Mouse (Mus musculus) brown adipose tissue, adult 24 weeks (tissue): ENCODE results near the gene H2al1k. TPM values are rescaled to one million over a fixed set of nuclear protein-coding genes. Genes with fewer than 3 reads are reported as not detected.
"Not testable (repeated sequence)": the region's sequence is repeated elsewhere in the genome, so short reads cannot be mapped to it uniquely, and the experiment has no call there.

Source experiments
- H3K27ac ChIP-seq: fragments of 200-500 bp; replicated peaks from 2 replicates; pipeline ENCODE4 v1.5.1; 2012; ENCODE audit warnings: low read depth, mild to moderate bottlenecking, low read length
- H3K4me1 ChIP-seq: fragments of 200-500 bp; 2 replicates; pipeline ENCODE4 v1.6.1; 2012; ENCODE audit warnings: low read length, mixed read lengths; ENCODE audit not compliant: control insufficient read depth, insufficient read depth, insufficient read length
- H3K4me3 ChIP-seq: fragments of 200-500 bp; 2 replicates; pipeline ENCODE4 v1.5.1; 2012; ENCODE audit warnings: low read depth, mild to moderate bottlenecking, low read length, moderate library complexity; ENCODE audit not compliant: insufficient read depth
- polyA plus RNA-seq: library from polyadenylated mRNA; stranded (reverse); fragments of >200 nt; gene quantifications from 2 replicates; pipeline ENCODE4 v1.2.4, GENCODE M21; 2012; ENCODE audit not compliant: missing spikeins, insufficient read depth, insufficient read length

H2al1k gene
- polyA plus RNA-seq: not detected in 2 replicates

GRCm38 (mm10) chrX:9350327-9350726 lies at the start of gene H2al1k:
H2al1k (plus strand) TSS chrX:9350627.
- H3K4me3 ChIP-seq, H3K27ac ChIP-seq, H3K4me1 ChIP-seq: not testable (repeated sequence)

GRCm38 (mm10) chrX:9302791-9303190 lies 47.6 kb upstream of the H2al1k start:
- Histone ChIP-seq H3K27ac (no peak overlapping the region), H3K4me3 (no peak overlapping the region), H3K4me1 (no peaks in the 10 kb centered on the region)

- H3K4me1 ChIP-seq: no peaks in the 10 kb centered on the region
- no peak overlapping the region for H3K4me3 ChIP-seq
- no peak overlapping the region for H3K27ac ChIP-seq
Measured at GRCm38 (mm10) chrX:9303455-9303854, 47.0 kb upstream of the H2al1k start.

- H3K4me1 ChIP-seq, H3K4me3 ChIP-seq, H3K27ac ChIP-seq: not testable (repeated sequence)
Measured at GRCm38 (mm10) chrX:9316457-9316856, 34.0 kb upstream of the H2al1k start.

GRCm38 (mm10) chrX:9327954-9328353 lies 22.5 kb upstream of the H2al1k start:
- H3K27ac ChIP-seq, H3K4me3 ChIP-seq, H3K4me1 ChIP-seq: not testable (repeated sequence)

- not testable (repeated sequence) for H3K27ac ChIP-seq, H3K4me3 ChIP-seq, H3K4me1 ChIP-seq
Measured at GRCm38 (mm10) chrX:9332366-9332962, 18.0 kb upstream of the H2al1k start.

GRCm38 (mm10) chrX:9333035-9333434 lies 17.4 kb upstream of the H2al1k start:
- H3K4me1 ChIP-seq, H3K4me3 ChIP-seq, H3K27ac ChIP-seq: not testable (repeated sequence)

- H3K27ac ChIP-seq, H3K4me3 ChIP-seq, H3K4me1 ChIP-seq: not testable (repeated sequence)
Measured at GRCm38 (mm10) chrX:9334996-9335395, 15.4 kb upstream of the H2al1k start.

GRCm38 (mm10) chrX:9374012-9374411 lies 23.6 kb downstream of the H2al1k start:
- H3K27ac ChIP-seq, H3K4me3 ChIP-seq, H3K4me1 ChIP-seq: not testable (repeated sequence)

- not testable (repeated sequence) for H3K27ac ChIP-seq, H3K4me1 ChIP-seq, H3K4me3 ChIP-seq
Measured at GRCm38 (mm10) chrX:9375927-9376326, 25.5 kb downstream of the H2al1k start.

Other genes starting within 250 kb of the H2al1k start
- not detected in 2 replicates for gene 4930402K13Rik, start 246.1 kb upstream of the H2al1k start, polyA plus RNA-seq
- gene Lancl3, start 150.7 kb upstream of the H2al1k start, polyA plus RNA-seq: 0.36 TPM in 1 of 2 replicates, not detected in the other
- gene Gm14862, start 93.7 kb upstream of the H2al1k start, polyA plus RNA-seq: not detected in 2 replicates
- gene Xk, start 77.9 kb upstream of the H2al1k start, polyA plus RNA-seq: 1.1 and 1.6 TPM in 2 replicates
- not detected in 2 replicates for gene H2al1m, start 66.9 kb upstream of the H2al1k start, polyA plus RNA-seq
- 4.0 and 7.2 TPM in 2 replicates for gene Cybb, start 137.1 kb downstream of the H2al1k start, polyA plus RNA-seq
- gene H2al1o, start 221.8 kb downstream of the H2al1k start, polyA plus RNA-seq: not detected in 2 replicates